Mouse (Mus musculus) adrenal gland (tissue): ENCODE data around the gene Krt14.

Experiments used
- intact Hi-C: fragments of 180-260 bp; cut with DNase I; formaldehyde crosslinking; loops from one replicate; pipeline ENCODE4 v1.15.1; 2025

Gene Krt14

GRCm38 (mm10) chr11:100168071-100168470 lies 39.3 kb downstream of the Krt14 start:
- intact Hi-C loops = loop anchor here (5.0 kb wide), 1 partner anchor 129 kb away; no protein-coding TSS in a partner anchor

DNA sequence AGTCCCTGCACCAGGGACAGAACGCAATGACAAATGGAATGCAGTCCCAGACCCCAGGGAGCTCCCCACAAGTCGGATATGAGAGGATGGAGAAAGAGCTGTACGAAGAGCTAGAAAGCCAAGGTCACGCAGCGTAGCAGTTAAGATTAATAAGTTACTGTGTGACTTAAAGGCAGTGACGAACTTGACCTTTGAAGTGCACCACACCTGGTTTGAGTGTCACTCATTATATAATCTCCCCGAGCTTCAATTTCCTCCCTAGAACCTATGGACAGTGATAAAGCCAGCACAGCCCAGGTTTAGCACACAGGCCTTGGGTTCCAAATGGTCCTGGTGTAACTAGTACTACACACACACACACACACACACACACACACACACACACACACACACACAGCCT lies 43.0 kb downstream of the Krt14 start:
- intact Hi-C loops = no loop called here

DNA sequence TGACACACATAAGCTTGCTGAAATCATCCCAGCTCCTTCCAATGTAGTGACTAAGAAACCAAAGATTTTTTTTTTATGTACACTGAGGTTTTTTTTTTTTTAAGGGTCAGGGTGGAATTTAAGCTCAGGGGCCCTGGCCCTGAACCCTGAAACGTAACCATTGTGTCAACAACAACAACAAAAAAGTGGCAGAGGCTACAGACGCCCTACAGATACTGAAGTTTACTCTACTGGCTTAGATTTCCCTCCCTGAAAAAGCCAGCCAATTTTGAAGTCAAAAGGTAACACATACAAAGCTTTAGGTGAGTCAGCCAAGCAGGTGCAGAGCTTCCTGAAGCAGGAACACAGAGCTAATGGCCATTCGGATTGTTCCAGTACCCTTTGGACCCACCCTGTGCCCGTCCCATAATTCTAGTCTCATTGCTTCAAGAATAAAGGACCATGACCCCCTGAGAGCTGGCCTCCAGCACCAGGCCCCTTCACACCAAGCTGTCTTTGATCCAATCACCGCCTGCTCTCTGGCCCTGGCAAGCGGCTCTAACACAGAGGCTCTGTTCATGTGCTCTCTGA lies 49.4 kb downstream of the Krt14 start:
- intact Hi-C loops = no loop called here

- intact Hi-C loops = no loop called here
Observed at GRCm38 (mm10) chr11:100157331-100157730, 50.0 kb downstream of the Krt14 start.

DNA sequence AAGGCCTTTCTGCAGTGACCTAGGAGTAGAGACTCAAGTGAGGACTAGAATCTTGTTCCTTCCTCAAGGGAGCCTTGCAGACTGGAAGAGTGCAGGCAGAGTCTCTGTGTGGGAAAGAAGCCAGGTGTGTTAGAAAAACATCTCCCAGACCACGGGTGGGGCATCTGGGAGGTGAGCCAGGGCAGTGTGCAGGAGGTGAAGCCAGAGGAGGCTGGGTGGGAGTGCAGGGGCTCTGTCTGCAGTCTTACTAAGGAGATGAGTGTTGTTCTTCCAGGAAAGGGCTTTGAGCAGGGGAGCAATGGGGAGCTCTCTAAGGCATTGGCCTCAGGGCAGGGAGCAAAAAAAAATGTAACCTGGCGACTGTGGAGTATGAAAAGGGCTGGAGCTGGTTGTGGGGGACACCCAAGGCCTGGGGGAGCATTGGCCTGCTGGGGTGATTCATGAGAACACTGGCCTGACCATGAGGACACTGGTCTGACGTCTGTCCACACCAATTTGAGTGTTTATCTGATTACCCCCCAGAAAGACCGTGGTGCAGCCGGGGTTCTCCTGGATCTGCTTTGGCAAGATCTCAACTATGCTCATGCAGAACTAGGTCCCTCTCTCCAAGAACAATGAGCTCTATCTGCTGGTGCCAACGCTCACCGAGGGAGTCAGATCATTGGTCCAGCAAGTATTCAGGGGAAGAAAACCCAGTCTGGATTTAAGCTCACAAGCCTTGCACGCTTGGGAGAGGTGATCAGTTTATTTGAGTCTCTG lies 51.7 kb downstream of the Krt14 start:
- intact Hi-C loops = no loop called here
